Mouse (Mus musculus): ENCODE results near the gene Vmn1r167.
"Not testable (repeated sequence)": the region's sequence is repeated elsewhere in the genome, so short reads cannot be mapped to it uniquely, and the experiment has no call there.

Vmn1r167 gene

DNA sequence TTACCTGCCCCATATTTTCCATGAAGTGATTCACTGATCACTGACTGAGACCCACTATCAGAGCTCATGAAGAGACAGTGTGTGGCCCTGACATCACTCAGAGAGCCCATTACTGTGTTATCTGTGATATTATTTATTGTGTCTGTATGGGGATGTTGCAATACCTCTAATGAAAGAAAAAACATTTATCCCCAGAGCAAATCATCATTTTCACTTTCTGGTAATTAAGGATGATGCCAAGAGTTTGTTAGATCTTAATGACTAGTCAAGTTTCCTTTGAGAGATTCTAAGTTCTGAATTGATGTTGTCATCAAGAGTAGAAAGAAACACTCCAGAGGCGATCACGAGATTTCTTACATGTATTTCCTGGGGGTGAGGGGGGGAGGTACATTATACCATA is at the start of gene Vmn1r167:
Gene Vmn1r167 (minus strand): TSS at position 101 of the 400 bp plus-strand sequence.
- not testable (repeated sequence) for DNase-seq (ENCODE audit: low spot score)

DNA sequence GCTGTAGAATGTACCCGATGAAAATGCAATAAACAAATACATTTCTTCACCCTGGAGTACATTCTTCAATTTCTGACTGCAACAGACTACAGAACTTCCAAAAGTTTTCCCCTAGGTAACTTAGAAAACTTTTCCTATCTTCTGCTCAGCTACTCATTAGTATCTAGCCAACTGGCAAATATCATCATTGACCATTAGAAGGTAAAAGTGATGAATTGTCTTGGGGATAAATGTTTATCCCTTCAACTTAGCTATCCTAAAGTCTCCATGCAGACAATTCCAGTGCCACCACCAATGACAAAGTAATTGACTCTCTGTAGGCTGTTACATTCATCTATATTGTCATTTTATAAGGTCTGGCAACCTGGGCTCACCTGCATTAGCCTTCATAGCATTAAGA is 32.4 kb upstream of the Vmn1r167 start, which contains the start of gene Vmn1r168:
Gene Vmn1r168 (plus strand): TSS at position 301 of the 400 bp plus-strand sequence.
- not testable (repeated sequence) for DNase-seq (ENCODE audit: low spot score)

DNA sequence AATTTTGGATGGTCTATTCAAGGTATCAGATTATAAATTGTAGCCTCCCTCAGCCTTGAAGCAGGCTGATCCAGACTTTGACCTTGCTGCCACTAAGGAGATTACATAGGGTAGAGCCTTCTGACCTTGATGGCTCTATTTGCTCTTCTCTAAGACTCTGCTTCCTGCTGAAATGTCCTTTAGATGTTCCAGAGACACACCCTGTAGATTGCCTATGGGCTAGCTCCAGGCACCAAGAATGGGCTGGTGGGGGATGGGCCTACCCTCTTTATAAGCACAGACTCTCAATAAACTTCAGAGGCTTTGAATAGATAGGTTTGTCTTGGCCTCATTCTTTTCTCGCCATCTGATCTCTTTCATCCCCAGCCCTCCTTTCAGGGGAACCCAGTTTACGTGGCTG is 34.1 kb downstream of the Vmn1r167 start:
- DNase-seq (ENCODE audit: low spot score): not testable (repeated sequence)

DNA sequence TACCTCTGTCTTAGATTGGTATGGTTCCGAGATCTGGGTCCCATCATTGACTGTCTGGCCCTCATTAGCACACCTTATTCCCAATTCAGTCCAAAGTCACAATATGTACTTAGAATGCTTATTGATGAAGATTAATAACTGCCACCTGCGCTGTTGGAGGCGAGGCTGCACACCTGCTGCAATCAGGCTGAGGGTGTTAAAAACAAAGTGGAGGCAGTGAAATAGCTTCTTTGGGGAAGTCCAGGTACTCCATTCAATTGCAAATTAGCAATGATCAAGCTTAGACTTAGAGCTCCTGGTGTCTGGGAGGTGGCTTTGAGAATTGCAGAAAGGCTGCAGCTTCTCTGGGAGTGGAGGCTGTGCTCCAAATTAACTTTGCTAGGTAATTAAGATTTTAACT is 36.2 kb downstream of the Vmn1r167 start:
- not testable (repeated sequence) for DNase-seq (ENCODE audit: low spot score)

DNA sequence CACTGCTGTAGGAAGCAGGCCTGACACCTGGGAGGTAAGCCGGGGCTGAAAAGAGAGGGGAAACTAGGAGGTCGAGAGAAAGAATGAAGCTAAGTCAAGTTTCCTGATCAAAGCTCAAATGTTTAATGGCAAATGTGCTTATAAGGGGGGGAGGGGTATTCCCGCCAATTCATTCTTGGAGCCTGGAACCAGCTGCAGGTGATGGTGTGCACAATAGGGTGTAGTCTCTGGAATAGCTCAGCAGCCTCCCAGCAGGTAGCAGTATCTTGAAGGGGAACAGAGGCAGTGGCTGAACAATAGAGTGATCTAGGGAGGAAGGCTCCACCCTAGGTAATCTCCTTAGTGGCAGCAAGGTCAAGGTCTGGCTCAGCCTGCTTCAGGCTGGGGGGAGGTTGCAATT is 36.8 kb downstream of the Vmn1r167 start:
- DNase-seq (ENCODE audit: low spot score): not testable (repeated sequence)

Measured in ovary, postnatal 14 days (tissue).